Mouse (Mus musculus) adrenal gland, adult (tissue): ENCODE results near the gene Cars.
A peak's percentile ranks its signal among the peaks of the same experiment; 100 is the strongest.
"Not testable (repeated sequence)": the region's sequence is repeated elsewhere in the genome, so short reads cannot be mapped to it uniquely, and the experiment has no call there.

Source experiments
- DNase-seq, 2 experiments: peaks; one replicate each; pipeline ENCODE4 v3.0.0; 2022 to 2023; ENCODE audit warnings: low spot score in 1 of 2; ENCODE audit not compliant: inconsistent age in 2 of 2

Gene Cars

GRCm38 (mm10) chr7:143599428-143600230 is at the start of gene Cars:
Gene Cars (minus strand): TSS chr7:143600090.
- peak; percentile 95 to 98 for DNase-seq

GRCm38 (mm10) chr7:143649034-143649768 is 49.3 kb upstream of the Cars start, which contains the start of gene Tnfrsf22:
Gene Tnfrsf22 (minus strand): TSS chr7:143649661.
- DNase-seq: peak; percentile 87 to 93

GRCm38 (mm10) chr7:143643949-143644348 is 44.1 kb upstream of the Cars start:
- DNase-seq: not testable (repeated sequence)

GRCm38 (mm10) chr7:143636674-143637073 is 36.8 kb upstream of the Cars start:
- DNase-seq: no peak

DNA sequence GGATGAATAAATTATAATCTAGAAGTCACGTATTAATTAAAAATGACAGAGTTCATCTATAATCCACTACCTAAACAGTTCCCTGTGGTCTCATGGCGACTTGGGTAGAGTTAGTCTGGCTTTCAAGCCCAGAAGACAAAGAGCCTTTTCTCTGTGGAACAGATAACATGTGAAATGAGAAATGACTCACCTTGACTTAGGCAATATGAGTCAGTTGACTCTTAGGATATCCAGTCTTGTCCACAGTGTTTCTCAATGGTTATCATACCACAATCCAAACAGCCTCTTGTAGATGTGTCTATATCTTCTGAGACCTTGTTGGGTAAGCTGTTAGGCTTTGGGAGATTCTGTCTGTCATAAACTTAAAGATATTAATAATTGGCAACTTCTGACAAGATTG is 31.6 kb upstream of the Cars start:
- DNase-seq: peak in 1 of 2 experiments; percentile 38

- no peak for DNase-seq
These were observed 29.6 kb upstream of the Cars start for GRCm38 (mm10) chr7:143629501-143629900.

DNA sequence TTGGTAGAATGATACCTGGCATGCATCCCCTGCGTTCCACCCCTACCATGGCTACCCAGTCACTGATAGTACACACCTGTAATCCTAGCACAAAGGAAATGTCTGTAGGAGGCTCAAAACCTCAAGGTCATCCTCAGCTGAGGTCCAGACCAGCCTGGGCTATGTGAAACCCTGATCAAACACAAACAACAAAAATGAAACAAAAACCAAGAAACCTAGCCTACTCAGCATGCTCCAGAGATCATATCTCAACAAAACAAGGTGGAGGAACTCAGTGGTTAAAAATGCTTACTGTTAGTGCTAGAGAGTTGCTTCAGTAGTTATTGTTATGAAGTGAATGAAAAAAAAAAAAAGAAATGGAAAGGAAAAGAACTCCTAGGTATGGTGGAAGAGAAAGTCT is 28.6 kb upstream of the Cars start, which contains the start of gene Tnfrsf26:
Tnfrsf26 (minus strand) TSS at position 183 of the 400 bp plus-strand sequence.
- DNase-seq: no peak

DNA sequence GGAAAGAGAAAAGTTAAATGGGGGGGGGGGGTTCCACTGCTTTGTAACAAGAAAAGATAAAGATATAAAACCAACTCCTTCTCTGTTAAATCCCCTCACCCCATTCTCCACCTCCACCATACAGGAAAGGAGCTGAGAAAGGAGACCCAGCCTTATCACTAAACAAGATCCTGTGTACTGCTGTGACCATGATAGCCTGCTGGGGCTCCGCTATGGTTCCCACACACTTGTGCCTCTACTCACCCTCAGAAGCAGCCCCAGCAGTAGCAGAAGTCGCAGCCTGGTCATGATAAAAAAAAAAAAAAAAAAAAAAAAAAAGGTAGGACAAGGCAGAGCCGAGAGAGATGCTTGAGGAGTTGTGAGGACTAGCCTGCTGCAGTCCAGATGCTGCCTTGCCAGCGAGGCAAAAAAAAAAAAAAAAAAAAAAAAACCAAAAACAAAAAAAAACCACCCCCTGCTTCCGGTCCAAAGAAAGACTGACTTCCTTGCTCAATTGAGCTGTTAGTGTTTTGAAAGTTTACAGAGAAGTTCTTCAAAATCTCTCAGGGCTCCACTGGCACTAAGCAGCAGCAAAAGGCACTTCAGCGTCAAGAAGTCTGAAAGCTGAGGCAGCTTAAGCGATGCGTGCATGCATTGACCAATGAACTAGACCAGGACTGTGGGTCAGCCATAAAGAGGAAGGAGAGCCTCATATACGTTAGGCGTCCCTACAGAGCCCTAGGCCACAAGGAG is 27.8 kb upstream of the Cars start:
- DNase-seq: peak in 1 of 2 experiments; percentile 32

DNA sequence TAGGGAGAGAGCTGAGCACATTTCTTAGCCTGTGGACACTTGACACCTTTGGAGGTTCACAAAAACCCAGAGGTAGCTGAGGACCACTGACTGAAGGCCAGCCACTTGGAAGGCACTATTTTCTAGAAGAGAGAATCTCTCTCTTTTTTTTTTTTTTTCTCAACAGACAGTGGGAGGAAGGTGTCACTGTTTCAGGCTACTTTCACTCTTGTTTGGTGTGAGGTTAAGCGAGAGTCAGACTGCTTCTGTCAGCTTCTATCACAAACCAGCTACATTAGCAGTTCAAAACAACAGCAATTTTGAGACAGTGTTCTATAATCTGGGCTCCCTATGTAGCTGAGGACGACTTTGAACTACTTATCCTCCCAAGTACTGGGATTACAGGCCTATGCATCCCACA is 26.3 kb upstream of the Cars start:
- no peak for DNase-seq

GRCm38 (mm10) chr7:143625151-143625550 is 25.3 kb upstream of the Cars start:
- DNase-seq: no peak

DNA sequence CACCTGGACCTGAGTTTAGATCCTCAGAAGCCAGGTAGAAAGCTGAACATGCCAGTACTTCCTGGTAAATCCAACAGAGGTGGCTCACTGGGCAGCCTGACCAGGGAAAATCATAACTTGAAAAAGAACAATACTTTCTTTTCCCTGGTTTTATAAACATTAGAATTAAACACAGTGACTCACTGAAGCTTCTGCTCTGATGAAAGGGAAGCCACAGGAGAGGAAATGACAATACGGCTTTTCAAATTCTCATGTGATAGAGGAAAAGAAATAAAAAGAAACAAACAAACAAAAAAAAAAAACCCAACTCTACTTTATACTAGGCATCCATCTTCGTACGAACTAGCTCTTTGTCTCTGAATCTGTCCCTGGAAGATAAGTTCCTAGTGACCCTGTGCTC is 24.7 kb upstream of the Cars start:
- DNase-seq: no peak

DNA sequence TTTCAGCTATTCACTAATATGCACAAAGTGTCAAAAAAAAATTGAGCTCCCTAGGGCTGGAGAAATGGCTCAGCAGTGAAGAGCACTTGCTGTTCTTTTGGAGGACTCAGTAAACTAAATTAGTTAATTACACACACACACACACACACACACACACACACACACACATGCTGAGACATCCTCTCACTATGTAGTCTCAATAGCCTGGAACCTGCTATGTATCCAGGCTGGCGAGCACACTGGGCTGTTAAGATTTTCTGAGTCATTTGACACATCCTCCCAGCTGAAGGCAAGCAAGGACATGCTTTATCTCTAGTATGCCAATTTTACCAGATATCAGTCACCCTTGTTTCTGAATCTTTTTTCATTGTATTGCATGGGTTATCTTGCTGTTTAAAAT is 21.1 kb upstream of the Cars start:
- DNase-seq: peak in 1 of 2 experiments; percentile 45

DNA sequence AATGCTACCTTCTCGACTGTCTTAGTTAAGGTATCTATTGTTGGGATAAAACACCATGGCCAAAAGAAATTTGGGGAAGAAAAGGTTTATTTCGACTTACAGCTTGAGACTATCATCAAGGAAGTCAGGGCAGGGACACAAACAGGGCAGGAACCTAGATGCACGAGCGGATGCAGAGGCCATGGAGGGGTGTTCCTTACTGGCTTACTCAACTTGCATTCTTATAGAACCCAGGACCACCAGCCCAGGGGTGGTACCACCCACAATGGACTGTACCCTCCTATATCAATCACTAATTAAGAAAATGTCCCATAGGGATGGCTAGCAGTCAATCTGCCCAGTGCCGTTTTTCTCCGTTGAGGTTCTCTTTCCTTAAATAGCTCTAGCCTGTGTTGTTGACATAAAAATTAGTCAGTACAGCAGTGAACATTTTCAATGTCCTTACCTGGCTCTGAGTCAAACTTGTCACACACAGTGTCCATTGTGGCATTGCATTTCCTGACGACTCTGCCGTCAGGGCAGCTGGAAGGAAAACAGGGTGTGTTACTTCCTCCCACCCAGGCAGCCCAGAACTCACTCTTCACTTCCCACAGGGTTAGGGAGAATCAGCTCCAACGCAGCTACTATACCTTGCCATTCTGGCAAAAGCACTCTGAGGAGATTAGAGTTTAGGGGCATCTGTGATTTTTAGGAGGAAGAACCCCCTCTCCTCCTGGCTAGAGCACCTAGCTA is 14.7 kb upstream of the Cars start:
- peak; percentile 32 to 58 for DNase-seq

DNA sequence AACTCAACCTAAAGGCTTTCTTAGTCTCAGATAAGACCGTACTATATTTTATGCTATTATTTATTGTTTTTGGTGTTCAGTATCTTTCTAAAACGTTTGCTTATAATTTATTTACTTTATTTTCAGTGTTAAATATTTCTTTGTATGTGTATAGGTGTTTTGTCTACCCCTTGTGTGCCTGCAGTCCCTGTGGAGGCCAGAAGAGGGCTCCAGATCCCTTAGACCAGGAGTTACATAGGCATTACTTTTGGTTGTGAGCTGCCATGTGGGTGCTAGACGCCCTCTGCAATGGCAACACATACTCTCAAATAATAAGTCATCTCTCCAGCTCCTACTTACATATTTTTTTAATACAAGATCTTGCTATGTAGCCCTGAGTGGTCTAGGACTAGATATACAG is 12.3 kb upstream of the Cars start:
- no peak for DNase-seq

DNA sequence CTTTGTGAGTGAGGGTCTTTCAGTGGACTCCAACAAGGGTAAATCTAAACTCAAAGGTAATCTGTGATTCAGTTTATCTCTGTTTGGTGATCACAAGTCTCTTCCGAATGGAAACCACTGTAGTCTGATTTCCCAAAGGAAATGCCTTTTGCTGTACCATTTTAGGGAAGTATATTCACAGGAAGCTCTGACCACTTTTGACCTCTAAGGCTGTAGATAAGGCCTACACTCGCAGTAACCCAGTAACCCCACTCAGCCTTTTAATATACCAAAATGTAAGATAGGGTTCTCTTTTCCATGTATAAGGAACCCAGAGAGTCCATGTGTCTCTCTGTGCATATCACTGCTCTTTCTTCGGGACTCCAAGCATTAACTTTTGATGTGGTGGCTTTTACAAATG is 5.4 kb upstream of the Cars start:
- no peak for DNase-seq

DNA sequence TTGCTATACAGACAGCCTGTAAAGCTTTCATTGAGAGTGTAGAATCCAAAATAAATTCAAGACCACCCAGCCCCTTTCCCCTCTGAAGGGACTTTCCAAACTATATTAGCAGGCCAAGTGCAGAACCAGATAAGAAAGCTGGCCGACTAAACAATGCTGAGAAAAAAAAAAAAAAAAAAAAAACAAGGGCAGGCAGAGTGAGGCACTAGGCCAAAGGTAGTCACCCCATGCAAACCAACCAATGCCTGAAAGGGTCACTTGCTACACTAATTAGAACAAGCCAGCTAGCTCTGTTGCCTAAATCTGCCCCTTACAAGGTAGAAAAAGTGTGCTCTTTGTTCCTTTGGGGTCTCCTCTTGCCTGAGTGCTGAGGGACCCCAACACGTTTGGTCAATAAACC is 5.0 kb upstream of the Cars start:
- no peak for DNase-seq

DNA sequence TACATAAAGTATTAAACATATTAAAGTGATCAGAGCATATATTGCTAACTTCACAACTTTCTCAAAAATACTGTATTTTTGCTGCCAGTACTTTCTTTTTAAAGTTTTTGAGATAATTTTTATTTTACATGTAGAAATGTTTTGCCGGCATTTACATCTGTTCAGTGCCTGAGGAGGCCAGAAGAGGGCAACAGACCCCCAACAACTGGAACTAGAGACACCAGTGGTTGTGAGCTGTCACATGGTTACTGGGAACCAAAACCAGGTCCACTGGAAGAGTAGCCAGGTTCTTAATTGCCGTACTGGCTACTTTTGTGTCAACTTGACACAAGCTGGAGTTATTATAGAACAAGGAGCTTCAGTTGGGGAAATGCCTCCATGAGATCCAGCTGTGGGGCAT is 1.8 kb upstream of the Cars start:
- no peak for DNase-seq

DNA sequence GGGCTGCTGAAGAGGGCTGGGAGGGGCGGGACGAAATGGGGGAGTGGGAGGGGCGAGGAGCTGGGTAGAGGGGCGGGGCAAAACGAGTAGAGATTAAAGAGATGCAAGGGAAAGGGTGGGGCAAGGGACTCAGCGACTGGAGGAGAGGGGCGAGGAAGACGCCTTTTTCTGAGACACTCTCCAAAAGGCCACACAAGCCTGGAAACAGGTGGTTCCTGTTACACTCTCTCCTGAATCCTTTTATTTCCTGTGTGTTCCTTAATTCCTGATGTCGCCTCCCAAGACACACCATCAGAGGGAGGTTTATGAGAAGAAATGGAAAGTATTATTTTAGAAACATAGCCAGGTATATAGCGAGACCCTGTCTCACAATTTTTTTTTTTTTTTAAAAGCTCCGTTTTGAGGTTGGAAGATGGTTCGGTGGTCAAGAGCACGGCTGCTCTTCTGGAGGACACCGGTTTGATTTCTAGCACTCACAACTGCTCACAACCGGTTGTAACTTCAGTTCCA is 396 bp upstream of the Cars start:
- no peak for DNase-seq

DNA sequence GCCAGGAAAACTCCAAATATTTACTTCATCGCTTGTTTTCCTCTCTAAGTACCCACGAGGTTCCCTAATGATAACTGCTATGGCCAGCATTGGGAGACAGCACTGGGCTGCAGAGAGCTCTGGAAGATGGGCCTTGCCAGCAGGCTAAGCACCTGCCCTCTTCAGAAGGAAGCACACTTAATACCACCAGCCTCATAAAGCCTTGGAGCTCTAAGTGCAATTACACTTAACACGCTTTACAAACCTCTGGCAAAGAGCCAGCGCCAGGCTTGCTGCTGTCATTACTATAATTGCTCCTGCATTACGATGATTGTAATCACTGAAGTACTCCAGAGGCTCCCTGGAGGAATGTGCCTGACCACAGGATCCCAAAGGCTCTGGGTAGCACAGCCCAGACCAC is 5.0 kb downstream of the Cars start:
- no peak for DNase-seq

- DNase-seq: peak in 1 of 2 experiments; percentile 9
These were observed 7.6 kb downstream of the Cars start for GRCm38 (mm10) chr7:143592255-143592654.

DNA sequence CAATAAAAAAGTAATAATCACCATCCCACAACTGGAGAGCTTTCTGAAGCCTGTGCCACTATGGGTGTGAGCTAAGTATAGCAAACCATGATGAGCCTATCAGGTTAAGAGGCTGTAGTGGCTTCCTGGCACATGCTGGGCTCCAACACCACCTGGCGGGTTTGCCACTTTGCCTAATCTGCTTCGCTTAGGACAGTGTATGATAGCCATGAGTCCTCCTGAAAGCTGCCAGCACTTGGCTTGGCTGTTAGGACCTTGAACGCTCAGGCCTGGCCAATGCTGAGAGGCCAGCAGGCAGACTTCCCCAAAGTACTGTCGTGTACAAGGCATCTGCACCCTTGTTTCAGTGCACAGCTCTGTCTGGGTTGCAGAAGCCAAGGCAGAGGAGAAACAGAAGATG is 11.9 kb downstream of the Cars start:
- DNase-seq: peak in 1 of 2 experiments; percentile 43
